Mouse (Mus musculus): Measurements from ENCODE around the gene Rdh7.
"Not testable (repeated sequence)": the region's sequence is repeated elsewhere in the genome, so short reads cannot be mapped to it uniquely, and the experiment has no call there.

Rdh7 gene

DNA sequence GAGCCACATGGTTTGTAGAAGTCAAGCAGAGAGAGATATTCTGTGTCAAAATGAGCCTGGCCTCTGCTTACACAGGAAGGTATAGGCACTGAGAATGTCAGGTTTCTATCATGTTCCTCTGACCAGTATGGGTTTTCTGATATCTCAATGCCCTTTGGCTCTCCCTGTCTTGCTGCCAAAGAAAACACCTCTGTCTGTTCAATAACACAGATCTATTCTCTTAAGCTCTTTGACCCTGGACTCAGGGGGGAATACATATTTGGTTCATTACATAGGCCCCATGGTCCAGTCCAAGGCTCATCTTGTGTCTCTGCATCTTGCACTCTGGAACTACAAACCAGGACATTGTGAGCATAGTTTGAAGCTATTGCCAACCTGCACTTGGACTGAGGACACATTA lies at the start of gene Rdh7:
Gene Rdh7, minus strand, starts transcription at position 213 of the 400 bp plus-strand sequence.
- DNase-seq = no peak

DNA sequence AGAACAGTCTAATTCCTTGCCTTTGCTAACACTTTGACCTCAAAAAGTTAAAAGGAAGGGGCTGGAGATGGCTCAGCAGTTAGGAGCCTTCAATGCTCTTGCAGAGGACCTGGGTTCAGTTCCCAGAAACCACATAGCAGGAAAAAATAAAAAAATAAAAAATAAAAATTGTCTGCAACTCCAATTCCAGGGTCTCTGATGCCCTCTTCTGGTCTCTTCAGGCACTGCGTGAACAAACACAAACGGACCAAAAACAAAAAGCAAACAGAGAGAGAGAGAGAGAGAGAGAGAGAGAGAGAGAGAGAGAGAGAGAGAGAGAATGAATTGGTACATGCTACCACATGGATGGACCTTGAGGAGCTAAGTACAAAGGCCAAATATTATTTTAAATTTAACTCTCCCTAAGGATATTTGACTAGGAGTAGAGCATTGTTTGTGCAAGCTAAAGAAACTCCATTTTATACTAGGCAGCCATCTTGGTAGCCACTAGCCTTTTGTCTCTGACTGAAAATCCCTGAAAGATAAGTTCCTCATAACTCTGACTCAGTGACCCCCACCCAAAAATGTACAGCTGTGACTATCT lies 48.9 kb upstream of the Rdh7 start:
- peak; percentile 54 for DNase-seq

DNA sequence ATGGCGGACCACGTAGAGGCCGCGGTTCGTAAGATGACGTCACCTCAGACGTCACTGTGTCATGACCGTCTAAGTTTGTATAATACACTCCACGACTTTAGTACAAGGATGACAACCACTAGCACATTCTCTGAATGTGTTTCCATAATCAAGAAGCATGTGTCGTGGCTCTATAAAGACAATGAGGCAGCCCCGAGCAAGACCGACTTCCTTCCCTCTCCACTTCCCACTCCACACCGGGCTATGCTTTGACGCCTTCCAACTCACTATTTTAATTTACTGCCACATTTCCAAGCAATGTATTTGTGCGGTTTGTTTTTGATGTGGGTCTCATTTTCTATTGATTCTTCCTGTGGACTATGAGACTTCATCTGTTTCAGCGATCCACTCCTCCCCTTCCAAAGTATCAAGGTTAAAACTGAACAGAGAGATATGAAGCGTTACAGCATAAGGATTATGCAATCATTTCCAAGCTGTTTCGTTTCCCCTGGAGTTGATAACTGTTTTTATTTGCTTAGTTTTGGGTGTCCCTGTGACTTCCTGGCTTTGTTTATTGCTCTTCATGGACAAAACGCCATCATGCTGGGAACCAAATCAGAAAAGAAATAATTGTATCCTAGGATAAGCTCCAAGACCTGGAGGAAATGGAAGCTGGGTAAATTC lies 48.3 kb upstream of the Rdh7 start:
- DNase-seq = no peak

DNA sequence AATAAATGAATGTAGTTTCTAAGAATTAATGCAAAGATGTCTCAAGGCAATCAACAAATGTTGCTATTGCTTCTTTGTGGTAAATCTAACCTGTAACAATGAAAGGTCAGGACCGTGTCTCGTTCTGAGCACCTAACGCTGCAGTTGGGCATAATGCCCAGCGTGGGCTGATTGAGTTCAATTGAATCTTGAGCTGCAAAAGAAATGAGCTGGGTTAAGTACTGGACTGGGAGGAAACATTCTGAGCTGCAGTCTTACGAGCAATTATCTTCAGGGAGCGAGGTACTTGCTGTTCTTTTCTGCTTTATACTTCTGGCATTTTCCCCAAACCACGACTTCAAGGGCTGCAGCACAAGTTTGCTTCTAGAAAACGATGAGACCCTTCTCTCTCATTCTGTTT lies 47.7 kb upstream of the Rdh7 start:
- DNase-seq = no peak

DNA sequence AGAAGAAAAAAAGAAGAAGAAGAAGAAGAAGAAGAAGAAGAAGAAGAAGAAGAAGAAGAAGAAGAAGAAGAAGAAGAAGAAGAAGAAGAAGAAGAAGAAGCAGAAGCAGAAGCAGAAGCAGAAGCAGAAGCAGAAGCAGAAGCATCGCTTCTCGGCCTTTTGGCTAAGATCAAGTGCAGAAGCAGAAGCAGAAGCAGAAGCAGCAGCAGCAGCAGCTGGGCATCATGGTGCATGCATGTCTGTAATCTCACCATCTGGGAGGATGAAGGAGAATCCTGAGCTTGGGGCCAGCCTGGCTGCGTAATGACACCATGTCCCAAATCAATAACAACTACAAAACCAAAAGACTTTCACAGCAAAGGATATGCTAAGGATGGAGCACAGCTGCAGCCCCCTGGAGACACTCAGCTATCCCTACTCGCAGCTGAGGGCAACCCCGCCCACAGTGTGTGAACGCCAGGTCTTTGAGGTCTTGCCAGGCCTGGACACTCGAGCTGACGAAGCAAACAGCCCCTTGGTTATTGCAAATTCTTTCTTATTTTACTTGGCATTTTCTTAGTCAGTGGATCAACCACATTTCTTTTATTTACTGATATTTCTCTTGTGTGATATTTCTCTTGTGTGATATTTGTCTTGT lies 43.8 kb upstream of the Rdh7 start:
- DNase-seq = no peak

DNA sequence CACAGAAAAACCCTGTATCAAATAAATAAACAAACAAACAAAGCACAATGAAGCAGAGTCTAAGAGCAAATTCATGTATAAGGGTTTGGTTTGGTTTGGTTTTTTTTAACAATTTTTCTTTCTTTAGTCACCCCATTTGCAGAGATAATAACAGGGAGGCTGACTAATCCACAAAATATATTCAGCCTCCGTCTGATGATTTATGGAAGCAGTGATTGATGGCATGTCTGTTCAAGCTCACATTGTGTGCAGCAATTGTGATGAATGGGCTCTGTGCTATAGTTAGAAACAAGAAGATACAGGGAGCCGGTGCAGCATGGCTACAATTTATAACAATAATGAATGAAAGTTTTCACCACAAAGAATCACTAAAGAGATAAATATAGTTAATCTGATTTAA lies 39.1 kb upstream of the Rdh7 start:
- no peak for DNase-seq

DNA sequence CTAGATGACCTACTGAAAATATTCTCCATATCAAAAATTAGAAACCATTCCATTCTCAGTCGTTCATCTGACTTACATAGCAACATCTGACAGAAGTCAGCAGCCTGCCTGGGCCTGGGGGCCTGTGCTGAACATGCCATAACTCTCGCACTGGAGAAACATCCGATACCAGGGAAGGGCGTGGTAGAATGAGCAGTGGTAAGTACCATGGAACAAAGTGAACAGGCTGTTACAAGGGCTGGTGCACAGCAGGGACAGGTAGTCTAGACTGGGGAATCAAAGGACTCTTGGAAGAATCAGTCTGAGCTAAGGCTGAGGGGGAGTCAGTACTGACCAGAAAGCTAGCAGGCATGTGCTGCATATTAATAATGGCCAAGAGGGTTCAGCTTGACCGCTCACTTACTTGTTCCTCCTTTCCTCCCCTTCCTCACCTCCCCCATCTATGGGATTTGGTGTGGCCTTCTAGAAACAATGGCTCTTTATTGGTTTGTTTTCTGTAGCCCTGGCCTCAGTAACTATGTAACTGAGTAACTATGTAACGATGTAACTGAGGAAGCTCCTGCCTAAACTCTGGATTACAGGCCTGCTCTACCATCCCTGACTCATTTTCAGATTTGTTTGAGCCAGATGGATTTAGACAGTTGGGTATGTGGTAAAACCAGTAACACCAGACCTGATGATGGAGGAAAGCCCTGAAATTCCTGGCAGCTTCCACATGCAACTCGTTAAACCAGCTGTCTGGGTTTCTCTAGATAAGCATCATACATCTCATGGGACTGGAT lies 36.2 kb upstream of the Rdh7 start:
- no peak for DNase-seq

DNA sequence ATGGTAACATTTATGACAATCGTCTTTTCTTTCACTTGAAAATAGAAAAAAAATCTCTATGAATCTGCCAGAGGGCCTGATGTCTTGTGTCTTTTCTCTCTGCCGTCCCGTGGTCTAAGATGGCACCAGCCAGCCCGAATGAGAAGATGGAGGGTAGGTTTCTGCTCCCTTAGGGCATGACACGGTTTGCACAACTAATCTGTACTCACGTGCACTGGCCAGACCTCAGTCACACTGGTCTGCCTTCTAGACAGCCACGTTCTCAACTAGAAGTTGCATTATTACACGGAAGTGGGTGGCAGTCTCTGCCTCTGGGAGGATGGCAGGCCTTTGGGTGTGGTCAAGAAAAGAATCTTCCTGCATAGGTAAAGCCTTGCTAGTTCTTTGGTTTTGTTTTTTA lies 34.4 kb upstream of the Rdh7 start:
- no peak for DNase-seq

DNA sequence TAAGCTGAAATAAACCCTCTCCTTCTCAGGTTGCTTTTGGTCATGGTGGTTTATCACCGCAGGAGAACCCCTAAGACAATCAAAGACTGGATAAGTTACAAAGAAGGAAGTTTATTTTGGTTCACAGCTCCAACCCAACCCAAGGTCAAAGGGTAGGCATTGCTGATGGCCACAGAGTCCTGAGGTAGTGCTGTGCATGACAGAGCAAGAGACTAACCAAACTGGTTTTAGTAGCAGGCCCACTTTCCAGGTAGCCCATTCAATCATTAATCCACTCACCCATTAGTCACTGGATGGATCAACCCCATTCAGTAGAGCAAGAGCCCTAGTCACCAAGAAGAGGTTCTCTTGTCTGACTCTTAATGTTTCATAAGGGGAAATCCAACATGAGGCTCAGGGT lies 33.6 kb upstream of the Rdh7 start:
- DNase-seq = no peak

DNA sequence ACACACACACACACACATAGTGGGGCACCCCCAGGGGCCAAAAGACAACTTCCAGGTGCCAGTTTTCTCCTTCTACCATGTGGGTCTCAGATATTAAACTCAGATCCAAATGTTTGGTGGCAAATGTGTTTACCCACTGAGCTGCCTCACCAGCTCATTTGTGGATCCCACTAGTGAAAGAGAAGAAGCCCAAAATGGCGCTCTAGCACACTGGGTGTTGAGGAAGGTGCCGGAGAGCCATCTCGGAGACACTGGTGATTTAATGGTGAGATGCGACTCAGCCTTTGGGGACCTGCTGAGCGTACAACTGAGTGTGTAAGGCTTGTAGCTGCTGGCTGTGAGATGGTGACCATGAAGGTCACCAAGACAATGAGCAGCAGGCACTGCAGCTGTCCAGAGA lies 29.0 kb upstream of the Rdh7 start:
- no peak for DNase-seq

DNA sequence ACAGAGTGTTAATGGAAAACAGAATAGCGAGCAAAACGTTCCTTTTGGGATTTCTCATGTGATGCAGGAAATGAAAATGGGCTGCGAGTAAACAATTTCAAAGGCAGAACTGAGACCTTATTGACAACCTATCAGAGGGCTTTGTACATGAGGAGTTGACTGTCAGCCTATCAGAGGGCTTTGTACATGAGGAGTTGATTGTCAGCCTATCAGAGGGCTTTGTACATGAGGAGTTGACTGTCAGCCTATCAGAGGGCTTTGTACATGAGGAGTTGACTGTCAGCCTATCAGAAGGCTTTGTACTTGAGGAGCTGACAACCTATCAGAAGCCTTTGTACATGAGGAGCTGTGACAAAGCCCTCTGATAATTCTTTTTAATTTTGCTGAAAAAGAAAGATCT lies 28.6 kb upstream of the Rdh7 start:
- not testable (repeated sequence) for DNase-seq

DNA sequence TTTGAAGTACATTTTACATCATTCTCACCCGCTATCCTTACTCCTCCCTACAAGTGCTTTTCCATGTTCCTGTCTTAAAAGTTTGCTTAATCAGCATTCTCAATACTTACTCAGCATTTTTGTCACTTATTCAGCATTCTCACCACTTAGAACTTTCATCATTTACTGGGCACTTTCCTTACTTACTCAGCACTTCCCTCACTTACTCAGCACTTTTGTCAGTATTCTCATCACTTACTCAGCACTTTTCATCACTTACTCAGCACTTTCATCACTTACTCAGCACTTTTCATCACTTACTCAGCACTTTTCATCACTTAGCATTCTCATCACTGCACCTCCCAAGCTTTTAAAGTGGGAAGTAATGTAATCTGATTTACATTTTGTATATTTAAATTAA lies 27.0 kb upstream of the Rdh7 start:
- no peak for DNase-seq

DNA sequence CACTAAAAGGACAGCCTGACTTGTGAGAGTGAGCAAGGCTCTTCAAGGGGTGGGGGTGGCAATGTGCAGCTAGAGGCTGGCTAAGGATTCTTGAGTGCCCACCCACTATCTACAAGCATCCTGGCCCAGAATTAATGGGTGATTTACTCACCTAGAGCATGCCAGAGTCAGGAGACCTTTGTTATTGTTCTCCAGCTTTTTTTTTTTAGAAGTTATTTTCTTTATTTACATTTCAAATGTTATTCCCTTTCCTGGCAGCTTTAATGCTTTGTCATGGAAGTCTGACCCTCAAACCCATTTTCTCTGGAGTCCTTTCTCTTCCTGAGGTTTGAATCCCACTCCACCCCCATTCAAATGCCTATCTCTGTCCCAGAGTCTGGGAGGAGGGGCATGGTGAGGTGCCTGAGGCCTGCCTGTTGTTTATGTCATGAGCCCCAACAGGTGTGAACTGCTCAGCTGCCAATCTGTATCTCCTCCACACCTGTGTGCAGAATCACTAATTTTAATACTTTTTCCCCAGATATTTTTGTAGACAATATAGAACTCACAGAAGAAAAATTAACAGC lies 18.9 kb upstream of the Rdh7 start:
- DNase-seq = no peak

DNA sequence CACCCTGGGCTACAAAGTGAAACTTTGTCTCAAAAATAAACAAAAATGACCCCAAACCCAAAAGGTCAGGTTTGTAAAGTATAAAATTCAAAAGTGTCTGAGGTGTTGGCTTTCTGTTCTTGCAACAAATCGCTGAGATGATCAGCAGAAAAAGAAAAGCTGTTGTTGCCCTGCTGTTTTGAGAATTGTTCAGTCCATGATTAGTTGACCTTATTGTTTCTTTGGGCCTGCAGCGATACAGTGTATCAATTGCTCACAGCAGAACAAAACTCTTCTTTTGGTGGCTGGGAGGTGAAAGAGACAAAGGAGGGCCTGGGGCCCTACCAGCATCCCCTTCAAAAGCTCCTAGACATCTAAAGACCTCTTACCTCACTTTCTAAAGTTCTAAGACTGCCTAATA lies 17.5 kb upstream of the Rdh7 start:
- no peak for DNase-seq

DNA sequence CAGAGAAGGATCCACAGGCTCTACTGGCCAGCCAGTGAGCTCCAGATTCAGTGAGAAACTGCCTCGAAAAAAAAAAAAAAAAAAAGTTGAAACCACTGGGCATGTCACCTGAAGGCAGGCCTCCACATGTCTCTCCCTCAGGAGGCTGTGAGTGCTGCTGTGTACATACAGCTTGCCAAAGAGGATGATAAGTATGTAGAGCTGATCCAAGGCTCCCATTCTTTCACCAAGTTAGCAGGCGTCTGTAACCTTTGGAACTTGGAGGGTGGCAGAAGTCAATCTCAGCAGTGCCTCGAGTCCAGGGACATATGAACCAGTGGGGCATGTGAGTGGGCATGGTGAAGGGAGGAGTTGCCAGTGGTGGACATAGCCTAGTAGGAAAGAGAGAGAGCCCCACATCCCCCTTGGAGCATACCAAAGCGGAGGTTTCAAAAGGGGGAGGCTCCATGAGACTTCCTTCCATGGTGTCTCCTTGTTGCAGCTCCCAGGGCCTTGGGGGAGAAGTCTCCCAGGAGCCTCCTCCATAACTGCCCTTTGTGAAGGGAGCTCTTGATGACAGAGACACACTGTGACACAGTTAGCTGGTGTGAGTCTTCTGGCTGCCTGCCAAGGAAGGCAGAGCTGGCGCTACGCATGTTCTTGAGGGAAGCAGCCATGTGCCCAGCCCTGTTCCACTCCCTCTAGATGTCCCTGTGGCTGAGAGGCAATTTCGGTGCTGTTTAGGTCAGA lies 16.3 kb upstream of the Rdh7 start:
- peak; percentile 10 for DNase-seq

DNA sequence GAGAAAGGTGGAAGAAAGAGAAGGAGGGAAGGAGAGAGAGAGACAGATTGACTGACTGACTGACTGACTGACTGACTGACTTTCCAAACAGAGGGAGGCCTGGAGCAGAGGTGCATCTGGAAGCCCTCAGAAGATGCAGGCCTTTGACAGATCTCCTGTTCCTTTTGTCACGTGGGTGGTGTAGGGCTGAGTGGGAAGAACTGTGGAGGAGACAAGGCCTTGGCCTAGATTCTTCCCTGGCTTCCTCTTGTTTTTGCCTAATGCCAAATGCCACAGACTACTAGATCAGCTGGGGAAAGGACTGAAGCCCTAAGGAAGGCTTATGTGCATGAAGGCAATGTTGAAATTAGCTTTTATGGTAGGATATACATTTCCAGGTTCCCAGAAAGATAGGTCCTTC lies 14.5 kb upstream of the Rdh7 start:
- no peak for DNase-seq

DNA sequence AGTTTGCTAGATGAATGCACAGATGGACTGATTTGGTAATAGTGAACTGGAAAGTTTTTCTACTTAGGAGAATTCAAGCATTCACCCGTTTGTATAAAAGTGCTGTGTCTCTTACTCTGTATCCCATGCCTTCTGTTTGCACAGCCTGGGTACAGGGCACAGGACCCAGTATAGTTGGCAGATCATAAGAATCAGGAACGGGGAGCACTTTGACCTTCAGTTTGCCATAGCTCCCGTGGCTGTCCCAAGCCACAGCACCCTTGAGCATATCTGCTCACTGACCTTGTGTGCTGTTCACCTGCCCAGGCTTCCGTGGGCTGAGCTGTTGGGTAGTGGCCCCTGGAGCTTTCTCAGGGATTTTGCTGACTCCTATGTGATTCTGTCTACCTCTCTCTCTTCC lies 13.1 kb upstream of the Rdh7 start:
- no peak for DNase-seq

DNA sequence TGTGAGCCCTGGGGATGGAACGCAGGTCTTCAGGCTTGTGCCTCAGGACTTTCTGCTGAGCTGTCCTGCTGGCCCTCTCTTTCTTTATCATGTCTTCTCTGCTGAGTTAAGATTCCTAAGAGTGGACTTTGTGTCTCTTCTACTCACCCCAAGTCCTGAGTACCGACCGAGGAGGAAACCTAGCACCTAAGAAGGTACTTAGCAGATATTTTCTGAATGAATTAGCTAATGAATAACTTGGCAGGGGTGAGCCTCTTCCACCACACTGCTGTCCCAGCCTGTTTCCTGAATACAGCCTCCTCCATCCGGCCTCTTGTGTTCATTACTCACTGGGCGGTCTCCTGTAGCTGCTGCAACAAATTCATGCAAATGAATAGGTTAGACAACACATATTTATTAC lies 11.2 kb upstream of the Rdh7 start:
- no peak for DNase-seq

DNA sequence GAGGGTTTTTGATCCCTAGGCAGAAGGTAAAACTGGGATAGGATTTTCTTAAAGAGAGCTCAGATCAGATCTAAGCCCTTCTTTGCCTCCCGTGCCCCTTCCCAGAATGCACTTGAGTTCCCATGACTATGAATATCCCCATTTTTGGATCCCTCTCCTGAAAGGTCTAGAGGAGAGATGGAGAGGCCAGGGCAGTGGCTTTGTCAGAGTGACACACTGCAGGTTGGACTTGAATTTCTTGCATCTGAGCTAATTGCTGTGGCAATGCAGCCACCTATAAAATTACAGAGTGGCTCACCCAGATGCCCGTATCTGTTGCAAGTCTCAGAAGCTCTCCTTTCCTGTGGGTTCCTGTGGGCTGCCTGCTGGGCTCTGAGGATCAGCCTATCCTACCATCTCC lies 9.6 kb upstream of the Rdh7 start, which contains the start of gene Sdr9c7:
Gene Sdr9c7, plus strand, starts transcription at position 301 of the 400 bp plus-strand sequence.
- DNase-seq = no peak

DNA sequence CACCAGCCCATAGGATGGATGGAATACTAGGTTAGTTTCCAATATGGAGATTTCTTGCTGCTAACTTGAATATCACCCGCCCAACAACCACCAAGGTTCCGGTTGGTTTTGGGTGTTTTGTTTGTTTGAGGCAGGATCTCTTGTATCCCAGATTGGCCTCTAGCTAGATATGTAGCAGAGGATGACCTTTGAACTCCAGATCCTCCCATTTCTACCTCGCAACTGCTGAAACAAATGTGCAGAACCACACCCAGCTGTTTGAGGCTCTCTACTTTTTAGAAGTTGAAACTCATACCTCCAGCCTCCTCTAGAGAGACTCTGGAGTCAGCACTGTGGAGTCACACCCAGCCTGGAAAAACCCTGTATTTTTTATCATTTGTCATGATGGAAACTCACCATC lies 8.9 kb upstream of the Rdh7 start:
- DNase-seq = no peak

DNA sequence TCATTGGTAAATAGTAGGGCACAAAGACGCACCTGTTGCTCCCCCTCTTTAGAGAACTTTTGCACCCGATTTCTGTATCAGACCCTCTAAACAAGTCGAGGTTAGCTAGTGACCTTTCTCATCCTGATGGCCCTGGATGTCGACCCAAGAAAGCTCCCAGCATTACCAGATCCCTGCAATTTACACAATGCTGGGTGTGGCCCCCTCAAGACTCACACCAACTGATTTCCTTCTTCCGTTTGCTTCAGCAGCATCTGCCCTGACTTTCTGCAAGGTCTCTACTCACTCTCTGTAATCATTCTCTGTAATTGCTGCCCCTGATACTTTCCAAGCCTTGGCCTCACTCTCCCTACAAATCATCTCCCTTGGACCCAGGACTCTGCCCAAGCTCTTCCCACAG lies 8.1 kb upstream of the Rdh7 start:
- no peak for DNase-seq

DNA sequence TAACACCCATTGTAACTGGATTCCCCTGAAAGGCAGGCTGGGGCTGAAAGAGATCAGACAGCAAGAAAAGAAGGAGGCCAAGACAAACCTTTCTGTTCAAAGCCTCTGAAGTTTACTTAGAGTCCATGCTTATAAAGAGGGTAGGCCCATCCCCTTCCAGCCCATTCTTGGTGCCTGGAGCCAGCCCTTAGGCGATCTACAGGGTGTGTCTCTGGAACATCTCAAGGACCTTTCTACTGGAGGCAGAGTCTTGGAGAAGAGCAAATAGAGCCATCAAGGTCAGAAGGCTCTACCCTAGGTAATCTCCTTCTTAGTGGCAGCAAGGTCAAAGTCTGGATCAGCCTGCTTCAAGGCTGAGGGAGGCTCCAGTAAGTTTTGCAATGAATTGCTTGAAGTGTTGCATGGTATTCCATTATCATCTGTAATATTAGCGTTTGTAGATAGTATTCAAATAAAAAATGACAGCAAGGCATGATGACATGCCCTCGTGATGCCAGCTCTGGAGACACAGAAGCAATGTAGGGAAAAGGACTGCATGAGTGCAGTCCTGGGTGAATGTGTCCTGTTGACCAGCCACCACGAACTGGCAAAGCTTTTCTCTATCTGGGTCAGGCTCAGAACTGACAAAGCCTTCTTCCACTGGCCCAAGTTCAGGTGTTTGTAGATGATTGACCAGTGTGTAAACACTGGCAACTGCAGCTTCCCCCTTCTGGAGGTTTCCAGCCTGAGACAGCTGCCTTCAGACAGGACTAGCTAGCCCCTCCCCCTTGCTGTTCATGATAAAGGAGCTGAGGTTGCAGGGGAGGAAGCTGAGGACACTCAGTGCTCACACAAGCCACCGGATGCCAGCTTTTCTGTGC lies 4.8 kb upstream of the Rdh7 start:
- DNase-seq = peak; percentile 46
